Mouse (Mus musculus): ENCODE data around the gene Itpr1.

DNA sequence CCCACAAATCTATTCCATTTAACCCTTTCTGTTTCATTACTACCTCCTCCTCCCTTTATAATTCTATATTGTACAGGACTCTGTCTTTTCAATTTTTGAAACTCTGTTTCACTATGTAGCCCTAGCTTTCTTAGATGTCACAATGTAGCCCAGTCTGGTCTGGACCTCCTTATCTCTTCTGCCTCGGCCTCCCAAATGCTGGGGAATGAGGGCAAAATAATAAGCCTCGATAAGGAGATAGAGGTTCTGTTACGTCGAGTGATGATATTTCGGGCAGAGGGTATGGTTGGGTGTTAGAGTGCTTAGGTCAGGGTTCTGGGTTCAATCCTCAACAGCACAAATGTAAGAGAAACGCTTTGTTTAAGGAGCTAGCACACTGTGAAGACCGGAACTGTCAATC lies 16.2 kb upstream of the Itpr1 start:
- TF ChIP-seq POLR2A (IDR thresholded peaks at IDR 0.05; ENCODE audit: low read depth, low read length), result no peak
- TF ChIP-seq CTCF (IDR thresholded peaks at IDR 0.05; ENCODE audit: extremely low read depth, insufficient read length, insufficient replicate concordance, low read depth, low read length), result no peak
